Mouse (Mus musculus) G1E (cell line): ENCODE measurements around the gene Miip.

Experiments
- CTCF ChIP-seq: IDR thresholded peaks from 2 replicates; pipeline ENCODE4 v1.5.1; 2012; ENCODE audit warnings: low read depth, low read length, inconsistent platforms, mixed read lengths
- GATA1 ChIP-seq: IDR thresholded peaks from 2 replicates; pipeline ENCODE4 v1.6.1; 2012; ENCODE audit warnings: borderline replicate concordance, low read length, inconsistent platforms, mixed read lengths
- GATA2 ChIP-seq: IDR thresholded peaks from 2 replicates; pipeline ENCODE4 v1.6.1; 2012; ENCODE audit warnings: low read depth, low read length, inconsistent platforms, borderline replicate concordance
- TAL1 ChIP-seq: conservative IDR thresholded peaks from 2 replicates; pipeline ENCODE4 v1.6.1; 2012; ENCODE audit warnings: low read depth, low read length, inconsistent platforms, mixed read lengths

DNA sequence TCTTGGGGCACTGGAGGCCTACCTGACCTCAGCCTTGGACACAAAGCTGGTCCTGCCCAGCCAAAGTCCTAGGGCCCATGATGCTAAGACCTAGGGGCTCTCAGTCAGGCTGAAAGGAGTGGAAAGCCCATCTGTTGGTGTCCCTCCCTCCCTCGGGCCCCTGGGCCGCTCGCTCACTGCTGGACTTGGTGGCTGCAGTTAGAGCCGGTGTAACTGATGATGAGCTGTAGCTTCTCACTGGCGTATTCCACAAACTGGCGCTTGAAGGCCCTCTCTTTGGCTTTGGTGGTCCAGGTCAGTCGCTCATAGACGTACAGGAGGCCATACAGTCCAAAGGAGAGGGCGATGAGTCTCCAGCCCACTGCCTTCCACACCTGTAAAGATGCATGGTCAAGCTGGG is 9.9 kb upstream of the Miip start:
- TF ChIP-seq CTCF (no peak), GATA1 (no peak), TAL1 (no peak), GATA2 (no peak)
